Mouse (Mus musculus) lung, adult 2 months (tissue): ENCODE data around the gene Apom.

Source experiments
- CTCF ChIP-seq: fragments of 200-500 bp; IDR thresholded peaks from 2 replicates; pipeline ENCODE4 v1.5.1; 2011; ENCODE audit warnings: mild to moderate bottlenecking, low read length, control low read depth; ENCODE audit not compliant: insufficient read depth
- POLR2A ChIP-seq: fragments of 200-500 bp; IDR thresholded peaks from 2 replicates; pipeline ENCODE4 v1.6.1; 2011; ENCODE audit warnings: low read depth, mild to moderate bottlenecking, control low read depth, low read length, borderline replicate concordance; ENCODE audit errors: extremely low read depth

GRCm38 (mm10) chr17:35082841-35083576 is 48.8 kb downstream of the Apom start:
- TF ChIP-seq POLR2A: no peak
- TF ChIP-seq CTCF: no peak
